Mouse (Mus musculus) kidney, adult 9 months (tissue): ENCODE data around the gene Gpc1.

Experiments used
- DNase-seq: peaks from one replicate; pipeline ENCODE4 v3.0.0; 2022

Gene Gpc1

GRCm38 (mm10) chr1:92831188-92832001, at the start of gene Gpc1:
Gpc1 (plus strand) TSS chr1:92831645.
- peak; percentile 65 for DNase-seq

GRCm38 (mm10) chr1:92781862-92782261, 49.6 kb upstream of the Gpc1 start:
- no peak for DNase-seq

- DNase-seq, result no peak
These were observed 48.9 kb upstream of the Gpc1 start for GRCm38 (mm10) chr1:92782587-92782986.

- DNase-seq, result no peak
These were observed 44.2 kb upstream of the Gpc1 start for GRCm38 (mm10) chr1:92787221-92787620.

GRCm38 (mm10) chr1:92788049-92788448, 43.4 kb upstream of the Gpc1 start:
- DNase-seq, result no peak

- DNase-seq, result no peak
These were observed 40.8 kb upstream of the Gpc1 start for GRCm38 (mm10) chr1:92790628-92791027.

GRCm38 (mm10) chr1:92791070-92791831, 40.2 kb upstream of the Gpc1 start:
- no peak for DNase-seq

- DNase-seq, result no peak
These were observed 37.7 kb upstream of the Gpc1 start for GRCm38 (mm10) chr1:92793781-92794180.

GRCm38 (mm10) chr1:92798425-92798824, 33.0 kb upstream of the Gpc1 start:
- DNase-seq, result no peak

GRCm38 (mm10) chr1:92799653-92800052, 31.8 kb upstream of the Gpc1 start:
- no peak for DNase-seq

GRCm38 (mm10) chr1:92802362-92802761, 29.1 kb upstream of the Gpc1 start:
- DNase-seq, result no peak

- no peak for DNase-seq
These were observed 28.1 kb upstream of the Gpc1 start for GRCm38 (mm10) chr1:92803376-92803775.

- no peak for DNase-seq
These were observed 26.3 kb upstream of the Gpc1 start for GRCm38 (mm10) chr1:92805181-92805580.

- no peak for DNase-seq
These were observed 25.6 kb upstream of the Gpc1 start for GRCm38 (mm10) chr1:92805836-92806235.

GRCm38 (mm10) chr1:92806720-92807119, 24.7 kb upstream of the Gpc1 start:
- DNase-seq, result no peak

- no peak for DNase-seq
These were observed 21.8 kb upstream of the Gpc1 start for GRCm38 (mm10) chr1:92809621-92810020.

- no peak for DNase-seq
These were observed 17.1 kb upstream of the Gpc1 start for GRCm38 (mm10) chr1:92814319-92814718.

- DNase-seq, result no peak
These were observed 16.3 kb upstream of the Gpc1 start for GRCm38 (mm10) chr1:92815100-92815499.

GRCm38 (mm10) chr1:92815756-92816294, 15.6 kb upstream of the Gpc1 start:
- DNase-seq, result no peak

- no peak for DNase-seq
These were observed 738 bp upstream of the Gpc1 start for GRCm38 (mm10) chr1:92830626-92831187.

- DNase-seq, result peak; percentile 10
These were observed 866 bp downstream of the Gpc1 start for GRCm38 (mm10) chr1:92832011-92833010.
